Mouse (Mus musculus) kidney, embryonic 15.5 days (tissue): ENCODE results near the gene Kcnq4. TPM values are rescaled to one million over a fixed set of nuclear protein-coding genes. Genes with fewer than 3 reads are reported as not detected.

Experiments used
- ATAC-seq: fragments of 200-750 bp; cut with Nextera tagmentation; replicated peaks from 2 replicates; pipeline ENCODE4 v1.8.0; 2017; ENCODE audit warnings: moderate TSS enrichment; ENCODE audit not compliant: low FRiP score
- H3K27ac ChIP-seq: fragments of 300-500 bp; sonication (generic); 2 replicates; pipeline ENCODE4 v1.5.1; 2015; ENCODE audit warnings: mild to moderate bottlenecking, inconsistent platforms
- H3K27me3 ChIP-seq: fragments of 300-500 bp; sonication (generic); 2 replicates; pipeline ENCODE4 v1.6.1; 2015; ENCODE audit warnings: inconsistent platforms
- H3K36me3 ChIP-seq: fragments of 300-500 bp; sonication (generic); 2 replicates; pipeline ENCODE4 v1.6.1; 2015; ENCODE audit warnings: inconsistent platforms
- H3K4me1 ChIP-seq: fragments of 300-500 bp; sonication (generic); 2 replicates; pipeline ENCODE4 v1.6.1; 2015; ENCODE audit warnings: inconsistent platforms
- H3K4me2 ChIP-seq: fragments of 300-500 bp; sonication (generic); 2 replicates; pipeline ENCODE4 v1.6.1; 2015; ENCODE audit warnings: moderate library complexity, mild to moderate bottlenecking, inconsistent platforms
- H3K4me3 ChIP-seq: fragments of 300-500 bp; sonication (generic); replicated peaks from 2 replicates; pipeline ENCODE4 v1.5.1; 2015; ENCODE audit warnings: mild to moderate bottlenecking, inconsistent platforms
- H3K9ac ChIP-seq: fragments of 300-500 bp; sonication (generic); 2 replicates; pipeline ENCODE4 v1.6.1; 2015; ENCODE audit warnings: mild to moderate bottlenecking, inconsistent platforms
- H3K9me3 ChIP-seq: fragments of 300-500 bp; sonication (generic); replicated peaks from 2 replicates; pipeline ENCODE4 v1.6.1; 2016; ENCODE audit warnings: inconsistent platforms
- WGBS: fragments of 180-500 bp; shearing (Covaris S2); methylation state at CpG from one replicate; pipeline ENCODE4 v1.1.7; 2015; ENCODE audit warnings: mixed read lengths; 5-methylcytosine and 5-hydroxymethylcytosine counted together
- polyA plus RNA-seq: library from polyadenylated mRNA; unstranded; fragments of >200 nt; fragmentation: Nextera tagmentation; extraction: Ambion mirVana; gene quantifications from 2 replicates; pipeline ENCODE4 v1.2.1, GENCODE M21; 2015

Gene Kcnq4
- 0.89 and 1.4 TPM in 2 replicates for polyA plus RNA-seq

DNA sequence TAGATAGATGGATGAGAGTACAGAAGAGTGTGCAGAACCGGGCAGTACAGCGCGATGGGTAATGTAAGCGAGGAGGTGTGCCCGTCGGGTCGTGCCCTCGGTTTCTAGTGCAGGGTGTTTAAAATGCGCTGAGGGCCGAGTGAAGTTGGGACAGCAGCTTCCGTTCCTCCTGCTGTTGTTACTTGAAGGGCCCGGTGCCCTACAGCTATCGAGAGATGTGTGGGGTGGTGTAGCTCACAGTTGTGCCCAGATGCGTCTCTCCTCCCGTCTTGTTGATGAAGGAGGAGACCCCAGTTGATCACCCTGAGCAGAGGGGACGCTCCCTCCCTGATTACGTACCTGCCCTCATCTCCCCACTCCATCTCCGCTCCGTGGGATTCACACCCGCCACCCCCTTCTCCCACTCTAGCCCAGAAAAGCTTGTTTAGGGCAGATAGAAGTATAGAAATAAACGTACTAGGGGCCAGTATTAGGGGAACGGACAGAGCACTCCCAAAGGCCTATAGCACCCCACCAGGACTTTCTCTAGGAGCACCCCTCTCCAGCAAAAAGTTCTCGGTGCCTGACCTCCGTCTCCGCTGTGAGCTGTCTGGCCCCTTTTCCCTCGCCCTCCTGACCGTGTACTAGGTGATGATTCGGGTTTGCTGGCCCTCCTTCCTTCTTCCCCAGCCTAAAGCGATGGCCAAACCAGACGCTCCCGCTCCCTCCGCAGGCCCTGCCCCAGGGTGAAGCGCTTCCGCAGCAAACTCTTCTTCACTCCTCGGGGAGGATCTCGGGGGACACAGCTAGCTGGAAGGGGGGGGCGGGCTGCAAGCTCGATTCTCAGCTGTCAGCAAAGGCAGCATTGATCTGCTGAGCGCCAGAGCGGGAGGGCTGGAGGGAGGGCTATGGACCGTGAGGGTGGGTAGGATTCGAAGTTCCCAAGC is at the start of gene Kcnq4:
Gene Kcnq4 (minus strand): TSS at position 672 of the 926 bp plus-strand sequence.
- Histone ChIP-seq H3K4me3 (peak within 1 kb of the TSS; percentile 70), H3K4me2 (peak within 1 kb of the TSS; percentile 100), H3K9ac (peak within 1 kb of the TSS; percentile 47; the same call in 1 of the 2 replicates), H3K36me3 (no peaks in the 10 kb centered on the region), H3K27ac (no peak within 1 kb of the TSS), H3K4me1 (peaks cover 39% of the 10 kb centered on the region), H3K27me3 (peaks cover 71% of the 10 kb centered on the region), H3K9me3 (no peaks in the 10 kb centered on the region)
- ATAC-seq, result no peak
- WGBS, result 3% methylated on average over 42 of the region's 42 CpGs

DNA sequence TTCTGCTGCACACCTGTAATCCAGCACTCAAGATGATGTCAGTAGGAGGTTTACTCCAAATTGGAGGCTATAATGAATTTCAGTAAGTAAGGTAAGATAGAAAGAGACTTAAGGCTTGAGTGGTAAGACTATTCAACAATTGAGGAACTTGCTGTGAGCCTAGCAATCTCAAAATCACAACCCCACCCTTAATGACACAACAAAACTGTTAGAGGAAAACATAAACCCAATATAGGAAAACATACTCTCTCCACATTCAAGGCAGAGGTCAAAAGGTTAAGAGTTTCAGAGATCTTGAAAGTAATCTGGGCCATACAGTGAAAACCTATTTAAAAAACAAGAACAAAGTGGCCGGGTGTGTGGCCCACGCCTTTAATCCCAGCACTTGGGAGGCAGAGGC is 48.3 kb upstream of the Kcnq4 start:
- 75% methylated on average over 2 of the region's 2 CpGs for WGBS

DNA sequence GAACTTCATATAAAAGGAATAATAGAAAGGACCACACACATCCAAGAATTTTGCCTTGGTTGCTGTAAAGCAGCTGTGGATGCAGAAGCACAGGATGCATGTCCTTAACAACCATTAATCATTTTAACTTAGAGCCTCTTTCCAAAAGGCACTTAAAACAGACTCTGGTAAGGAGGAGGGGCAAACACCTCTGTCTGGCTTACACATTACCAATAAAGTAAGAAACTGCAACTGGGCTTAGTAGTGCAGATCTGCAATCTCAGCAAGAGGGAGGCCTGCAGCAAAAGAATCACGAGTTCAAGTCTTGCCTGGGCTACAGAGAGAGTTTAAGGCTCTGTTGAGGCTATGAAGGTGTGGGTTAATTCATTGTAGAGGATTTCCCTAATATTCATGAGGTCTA is 47.2 kb upstream of the Kcnq4 start:
- Histone ChIP-seq H3K4me1 (peaks cover 22% of the 10 kb centered on the region), H3K4me3 (no peak overlapping the region), H3K9me3 (no peaks in the 10 kb centered on the region), H3K9ac (no peak overlapping the region), H3K4me2 (no peak overlapping the region), H3K27ac (no peak overlapping the region), H3K36me3 (peaks cover 7% of the 10 kb centered on the region), H3K27me3 (no peaks in the 10 kb centered on the region)
- no peak for ATAC-seq
- 68% methylated on average over 1 of the region's 1 CpGs for WGBS

More for the DNA sequence above, 48.3 kb upstream of the Kcnq4 start:
- H3K36me3 ChIP-seq, result 0 out of 2 replicates have a peak, but pooled peaks cover 6% of the 10 kb centered on the region
- no peaks in the 10 kb centered on the region for H3K9me3 ChIP-seq
- H3K27me3 ChIP-seq, result no peaks in the 10 kb centered on the region
- no peak overlapping the region for H3K4me3 ChIP-seq
- H3K27ac ChIP-seq, result no peak overlapping the region
- H3K4me1 ChIP-seq, result peaks cover 23% of the 10 kb centered on the region
- no peak for ATAC-seq
- H3K4me2 ChIP-seq, result no peak overlapping the region
- H3K9ac ChIP-seq, result no peak overlapping the region

DNA sequence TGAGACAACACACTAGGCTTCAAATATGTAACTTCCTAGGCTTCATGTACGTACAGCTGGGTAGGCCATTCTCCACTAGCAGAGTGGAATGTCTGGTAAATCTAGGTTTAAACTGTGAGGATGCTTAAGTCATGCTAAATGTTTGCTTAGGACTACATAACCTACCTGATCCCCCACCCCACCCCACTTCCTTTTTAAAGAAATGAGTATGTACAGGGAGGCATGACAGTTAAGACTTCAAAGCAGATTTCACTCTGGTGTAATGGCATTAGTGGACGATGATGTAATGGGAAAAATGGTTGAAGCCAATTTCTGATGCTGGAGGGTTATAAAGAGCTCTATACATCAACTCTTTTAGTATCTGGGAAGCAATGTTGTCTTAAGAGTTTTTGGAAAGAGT is 44.5 kb upstream of the Kcnq4 start:
- ATAC-seq, result no peak
- 73% methylated on average over 2 of the region's 2 CpGs for WGBS
- no peak overlapping the region for H3K4me2 ChIP-seq
- H3K4me3 ChIP-seq, result no peak overlapping the region
- no peaks in the 10 kb centered on the region for H3K27me3 ChIP-seq
- H3K36me3 ChIP-seq, result peaks cover 30% of the 10 kb centered on the region
- no peak overlapping the region for H3K9ac ChIP-seq
- H3K4me1 ChIP-seq, result peaks cover 13% of the 10 kb centered on the region
- H3K9me3 ChIP-seq, result no peaks in the 10 kb centered on the region
- no peak overlapping the region for H3K27ac ChIP-seq

DNA sequence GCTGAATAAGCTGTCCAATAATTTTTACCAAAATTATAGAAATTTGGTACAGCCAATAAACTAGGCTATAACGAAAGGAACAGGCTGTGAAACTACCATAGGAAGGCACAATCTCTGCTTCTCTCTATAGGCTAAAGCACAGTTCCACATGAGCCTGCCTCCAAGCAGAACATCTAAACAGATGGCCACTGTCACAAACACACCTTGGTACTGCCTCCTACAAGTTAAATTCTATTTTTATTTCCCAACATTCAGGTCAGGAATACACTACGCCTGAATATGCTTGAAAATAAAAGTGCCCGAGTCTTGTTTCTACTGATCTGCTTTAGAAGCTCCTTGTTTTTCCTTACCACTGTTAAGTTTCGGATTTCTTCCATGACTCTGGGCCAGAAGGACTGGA is 41.6 kb upstream of the Kcnq4 start:
- 93% methylated on average over 4 of the region's 4 CpGs for WGBS
- H3K4me1 ChIP-seq, result no peaks in the 10 kb centered on the region; the same call in 1 of the 2 replicates
- H3K4me2 ChIP-seq, result no peak overlapping the region
- no peak for ATAC-seq
- H3K9me3 ChIP-seq, result no peaks in the 10 kb centered on the region
- no peak overlapping the region for H3K9ac ChIP-seq
- H3K4me3 ChIP-seq, result no peak overlapping the region
- H3K27ac ChIP-seq, result no peak overlapping the region
- peaks cover 59% of the 10 kb centered on the region for H3K36me3 ChIP-seq
- H3K27me3 ChIP-seq, result no peaks in the 10 kb centered on the region

DNA sequence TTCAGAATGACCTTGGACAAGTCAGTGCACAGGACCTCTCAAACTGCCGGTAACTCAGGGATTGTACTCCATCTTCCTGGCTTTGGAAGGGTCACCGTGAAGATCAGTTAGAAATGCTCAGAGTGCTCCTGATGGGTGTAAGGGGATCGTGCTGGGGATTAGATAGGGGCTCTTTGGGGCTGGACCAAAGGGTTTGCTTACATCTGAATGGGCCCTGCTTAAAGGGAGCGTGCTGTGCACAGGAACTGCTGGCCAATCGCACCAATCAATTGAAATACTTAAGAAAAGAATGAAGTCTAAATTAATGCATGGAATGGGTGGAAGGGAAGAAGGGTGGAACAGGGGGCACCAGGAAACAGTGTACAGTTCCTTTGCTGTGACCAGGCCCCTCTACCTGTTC is 7.4 kb upstream of the Kcnq4 start:
- H3K9me3 ChIP-seq, result no peaks in the 10 kb centered on the region
- no peak overlapping the region for H3K4me2 ChIP-seq
- 65% methylated on average over 5 of the region's 5 CpGs for WGBS
- no peaks in the 10 kb centered on the region for H3K4me1 ChIP-seq
- H3K27me3 ChIP-seq, result peaks cover 7% of the 10 kb centered on the region; the same call in 1 of the 2 replicates
- peaks cover 40% of the 10 kb centered on the region for H3K36me3 ChIP-seq
- no peak for ATAC-seq
- no peak overlapping the region for H3K4me3 ChIP-seq
- no peak overlapping the region for H3K9ac ChIP-seq
- no peak overlapping the region for H3K27ac ChIP-seq

DNA sequence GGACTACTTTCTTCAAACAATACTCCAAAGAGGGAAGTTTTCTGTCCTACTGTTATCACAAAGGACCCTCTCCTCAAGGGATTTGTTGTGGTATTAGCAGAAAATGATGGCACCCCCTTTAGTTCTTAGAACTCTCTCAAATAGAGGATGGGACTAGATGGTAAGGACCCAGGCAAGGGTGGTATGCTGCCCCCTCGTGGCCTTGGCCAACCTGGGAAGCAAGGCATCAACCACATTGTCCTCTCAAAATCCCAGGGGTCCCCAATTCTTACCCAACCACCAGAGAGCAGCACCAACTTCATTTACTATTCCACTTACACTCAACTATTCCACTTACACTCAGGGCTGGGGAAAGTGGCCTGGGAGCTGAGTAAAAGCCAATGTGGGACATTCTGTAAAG is 6.9 kb upstream of the Kcnq4 start:
- 3% methylated on average over 1 of the region's 1 CpGs for WGBS

DNA sequence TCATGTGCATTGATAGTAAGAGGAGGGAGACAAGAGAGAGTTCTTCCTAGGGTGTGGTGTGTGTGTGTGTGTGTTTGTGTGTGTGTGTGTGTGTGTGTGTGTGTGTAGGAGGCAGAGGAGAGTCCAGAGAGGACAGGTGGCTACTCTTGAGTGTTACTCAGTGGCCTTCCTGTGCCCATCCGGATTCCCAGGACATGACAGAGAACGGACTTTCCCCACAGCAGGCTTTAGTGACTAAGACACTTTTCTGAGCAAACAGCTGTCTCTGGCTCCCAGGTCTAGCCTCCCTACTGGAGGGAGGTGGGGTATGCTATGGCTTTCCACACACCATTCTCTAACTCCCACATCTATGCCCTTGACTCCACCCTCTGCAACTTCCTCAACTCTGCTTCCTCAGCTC is 1.2 kb upstream of the Kcnq4 start:
- WGBS, result 51% methylated on average over 2 of the region's 2 CpGs
- Histone ChIP-seq H3K27me3 (peaks cover 65% of the 10 kb centered on the region), H3K36me3 (no peaks in the 10 kb centered on the region), H3K4me1 (peaks cover 30% of the 10 kb centered on the region), H3K27ac (no peak overlapping the region), H3K4me3 (no peak overlapping the region), H3K9me3 (no peaks in the 10 kb centered on the region), H3K4me2 (no peak overlapping the region), H3K9ac (no peak overlapping the region)
- no peak for ATAC-seq

More for the DNA sequence above, 6.9 kb upstream of the Kcnq4 start:
- ATAC-seq, result peak; percentile 64; the same call in 1 of the 2 replicates
- Histone ChIP-seq H3K9me3 (no peaks in the 10 kb centered on the region), H3K4me2 (no peak overlapping the region), H3K27ac (no peak overlapping the region), H3K27me3 (peaks cover 8% of the 10 kb centered on the region), H3K4me3 (no peak overlapping the region), H3K4me1 (no peaks in the 10 kb centered on the region), H3K9ac (no peak overlapping the region), H3K36me3 (peaks cover 34% of the 10 kb centered on the region)

DNA sequence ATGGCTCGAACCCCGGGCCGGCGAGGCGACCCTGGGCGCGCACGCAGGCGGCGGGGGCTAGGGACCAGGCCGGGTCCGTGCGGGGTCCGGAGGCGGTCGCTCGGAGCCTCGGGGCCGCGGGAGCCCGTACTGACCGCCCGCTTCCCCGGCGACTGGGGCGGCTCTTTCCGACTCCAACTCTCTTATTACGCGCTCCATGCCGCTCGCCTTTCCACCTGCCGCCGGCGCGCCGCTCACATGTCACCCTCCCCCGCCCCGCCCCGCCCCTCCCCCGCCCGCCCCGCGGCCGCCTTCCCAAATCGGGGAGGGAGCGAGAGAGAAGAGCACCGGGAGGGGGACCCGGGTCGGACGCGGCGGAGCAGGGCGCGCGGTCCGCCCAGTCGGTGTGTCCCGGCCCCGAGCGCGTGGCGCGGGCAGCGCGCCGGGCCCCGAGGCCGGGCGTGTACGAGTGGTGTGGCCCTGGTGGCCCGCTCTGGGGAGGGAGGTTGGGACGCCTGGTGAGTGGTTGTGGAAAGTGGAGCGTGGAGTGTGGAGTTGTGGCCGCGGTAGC is 1.1 kb downstream of the Kcnq4 start:
- WGBS, result under 1% methylated on average over 56 of the region's 75 CpGs
- Histone ChIP-seq H3K4me3 (peak overlapping the region; percentile 70), H3K27ac (no peak overlapping the region), H3K9me3 (no peaks in the 10 kb centered on the region), H3K27me3 (peaks cover 79% of the 10 kb centered on the region), H3K4me1 (peaks cover 48% of the 10 kb centered on the region), H3K9ac (peak overlapping the region; percentile 47), H3K4me2 (peak overlapping the region; percentile 100), H3K36me3 (no peaks in the 10 kb centered on the region)
- peak; percentile 41 for ATAC-seq

DNA sequence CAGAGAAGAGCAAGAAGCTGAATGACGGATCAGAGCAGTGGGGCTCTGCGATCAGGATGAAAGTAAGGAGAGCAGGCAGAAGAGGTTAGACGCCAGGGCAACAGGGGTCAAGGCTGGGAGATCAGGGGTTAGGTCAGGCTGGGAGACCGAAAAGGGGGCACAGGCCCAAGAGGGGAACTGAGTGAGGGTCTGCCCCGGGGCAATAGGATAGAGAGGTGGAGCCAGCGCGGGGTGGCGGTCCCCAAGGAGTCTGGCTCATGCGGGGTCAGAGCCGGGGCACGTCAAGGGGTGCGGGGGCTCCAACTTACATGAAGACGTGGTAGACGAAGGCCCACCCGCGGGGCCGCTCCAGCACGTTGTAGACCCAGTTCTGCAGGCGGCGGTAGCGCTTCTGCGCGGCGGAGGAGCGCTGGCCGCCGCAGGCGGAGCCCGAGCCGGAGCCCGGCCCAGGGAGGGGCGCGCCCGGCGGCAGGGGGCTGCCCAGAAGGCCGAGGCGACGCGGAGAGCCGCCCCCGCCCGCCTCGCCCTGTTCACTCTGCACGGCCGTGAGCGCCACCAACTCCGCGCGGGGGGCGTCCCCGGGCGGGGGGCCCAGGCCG is 1.8 kb downstream of the Kcnq4 start:
- Histone ChIP-seq H3K27me3 (peaks cover 76% of the 10 kb centered on the region), H3K9ac (peak overlapping the region; percentile 47), H3K36me3 (no peaks in the 10 kb centered on the region), H3K9me3 (no peaks in the 10 kb centered on the region), H3K4me2 (peak overlapping the region; percentile 100), H3K4me1 (peaks cover 54% of the 10 kb centered on the region), H3K27ac (no peak overlapping the region), H3K4me3 (peak overlapping the region; percentile 70)
- ATAC-seq, result peak; percentile 63
- 3% methylated on average over 44 of the region's 53 CpGs for WGBS

DNA sequence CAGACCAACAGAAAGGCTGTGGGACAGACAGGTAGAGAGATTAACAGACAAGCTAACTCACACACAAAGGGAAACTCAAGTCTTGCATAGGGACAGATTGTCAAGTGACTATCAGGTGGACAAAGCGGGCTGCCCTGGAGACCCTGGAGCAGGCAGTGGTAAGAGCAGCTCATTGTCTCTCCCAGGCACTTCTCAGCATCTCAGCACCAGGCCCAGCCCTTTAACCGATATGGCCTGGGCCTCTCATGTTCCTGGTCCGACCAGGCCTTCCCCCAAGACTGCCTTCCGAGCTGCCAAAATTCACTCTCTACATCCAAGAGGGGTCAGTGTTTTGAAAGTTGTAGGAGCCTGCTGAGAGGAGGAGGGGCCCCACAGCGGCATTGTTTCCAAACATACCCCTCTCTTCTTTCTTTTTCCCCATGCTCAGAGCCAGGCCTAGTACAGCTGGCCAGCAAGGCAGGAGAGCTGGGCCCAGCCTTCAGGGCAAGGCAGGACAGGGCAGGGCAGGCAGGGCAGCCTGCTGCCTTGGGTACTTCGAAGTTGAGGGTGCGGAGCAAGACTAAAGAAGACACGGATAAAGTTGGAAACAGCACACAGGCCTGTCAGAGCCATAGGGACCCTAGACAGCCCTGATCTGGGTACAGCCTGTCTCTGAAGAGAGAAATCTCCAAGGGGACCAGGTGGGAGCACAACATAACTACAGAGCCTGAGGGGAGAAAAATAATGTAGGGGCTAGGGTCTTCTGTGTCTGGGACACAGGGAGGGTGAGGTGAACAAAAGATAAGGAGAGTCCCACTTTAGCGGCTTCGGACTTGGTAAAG is 2.5 kb downstream of the Kcnq4 start:
- Histone ChIP-seq H3K4me3 (peak overlapping the region; percentile 70), H3K27me3 (peaks cover 73% of the 10 kb centered on the region)
- 41% methylated on average over 10 of the region's 10 CpGs for WGBS

More for the DNA sequence above, 2.5 kb downstream of the Kcnq4 start:
- no peaks in the 10 kb centered on the region for H3K9me3 ChIP-seq
- H3K4me2 ChIP-seq, result peak overlapping the region; percentile 100
- H3K9ac ChIP-seq, result no peak overlapping the region
- H3K4me1 ChIP-seq, result peaks cover 57% of the 10 kb centered on the region
- no peak overlapping the region for H3K27ac ChIP-seq
- no peak for ATAC-seq
- H3K36me3 ChIP-seq, result no peaks in the 10 kb centered on the region
